Mouse (Mus musculus) embryo, embryonic 9.5 days (tissue): ENCODE measurements around the gene Crygn.

Source experiments
- DNase-seq: peaks from one replicate; pipeline ENCODE4 v3.0.0-alpha.2; 2017; ENCODE audit errors: extremely low spot score

Gene Crygn

DNA sequence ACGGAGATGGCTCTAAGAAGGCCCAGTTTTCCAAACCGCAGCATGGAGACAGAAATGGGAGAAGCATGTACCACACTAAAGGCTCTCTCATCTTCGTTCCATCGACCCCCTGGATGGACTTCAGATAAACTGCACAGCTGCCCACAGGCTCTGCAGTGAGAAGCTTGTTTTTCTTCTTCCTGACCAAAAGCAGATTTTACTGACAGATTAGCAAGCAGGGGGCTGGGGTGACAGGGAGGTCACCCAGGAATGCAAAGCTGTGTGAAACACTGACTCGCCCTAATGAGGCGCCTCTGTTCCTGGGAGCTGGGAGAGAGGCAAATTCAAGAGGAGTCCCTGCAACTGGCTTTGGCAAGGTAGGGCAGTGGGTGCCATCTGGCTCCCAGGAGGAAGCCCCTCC is 10.3 kb downstream of the Crygn start:
- no peak for DNase-seq

GRCm38 (mm10) chr5:24743956-24744355 is 13.9 kb downstream of the Crygn start:
- DNase-seq: no peak

GRCm38 (mm10) chr5:24741172-24741885 is 16.5 kb downstream of the Crygn start:
- no peak for DNase-seq

DNA sequence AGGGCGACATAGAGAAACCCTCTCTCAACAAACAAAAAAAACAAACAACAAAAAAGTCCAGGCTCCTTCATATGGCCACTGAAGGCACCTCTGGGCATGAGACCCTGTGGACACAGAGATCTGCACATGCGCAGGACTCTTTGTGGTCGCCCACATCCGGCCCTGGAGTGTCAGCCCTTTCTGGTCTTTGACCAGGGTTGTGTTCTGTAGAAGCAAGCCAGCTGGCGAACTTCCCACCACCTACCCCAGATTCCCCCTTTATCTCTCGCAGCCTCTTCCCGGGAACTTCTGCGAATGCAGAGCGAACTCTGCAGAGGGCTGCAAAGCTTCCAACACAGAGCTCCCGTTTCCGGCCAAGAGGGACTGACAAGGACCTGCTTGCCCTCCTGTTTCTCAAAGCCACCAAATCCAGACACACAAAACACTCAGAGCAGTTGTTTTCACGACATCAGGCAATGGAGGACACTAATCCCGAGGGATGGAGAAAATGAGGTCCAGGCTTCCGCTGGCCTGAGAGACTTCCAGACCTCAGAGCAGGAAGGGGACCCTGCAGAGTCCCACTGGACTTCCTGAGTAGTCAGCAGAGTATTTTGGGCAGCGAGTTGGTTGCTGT is 18.6 kb downstream of the Crygn start:
- DNase-seq: no peak

GRCm38 (mm10) chr5:24738517-24738916 is 19.3 kb downstream of the Crygn start:
- DNase-seq: no peak

DNA sequence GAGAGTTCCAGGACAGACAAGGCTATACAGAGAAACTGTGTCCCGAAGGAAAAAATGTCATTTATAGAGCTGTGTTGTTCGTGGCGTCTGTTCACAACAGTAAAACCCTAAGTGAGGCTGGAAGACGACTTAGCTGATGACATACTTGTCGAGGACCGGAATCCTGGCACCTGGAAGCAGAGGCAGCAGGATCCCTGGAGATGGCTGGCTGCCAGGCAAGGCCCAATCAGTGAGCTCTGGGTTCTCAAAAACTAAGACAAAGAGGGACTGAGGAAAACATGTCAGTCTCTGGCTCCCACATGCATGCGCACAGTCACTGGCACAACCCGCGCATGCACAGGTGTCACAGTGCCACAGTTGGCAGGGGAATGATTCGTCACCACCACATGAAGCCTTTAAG is 20.2 kb downstream of the Crygn start:
- no peak for DNase-seq

DNA sequence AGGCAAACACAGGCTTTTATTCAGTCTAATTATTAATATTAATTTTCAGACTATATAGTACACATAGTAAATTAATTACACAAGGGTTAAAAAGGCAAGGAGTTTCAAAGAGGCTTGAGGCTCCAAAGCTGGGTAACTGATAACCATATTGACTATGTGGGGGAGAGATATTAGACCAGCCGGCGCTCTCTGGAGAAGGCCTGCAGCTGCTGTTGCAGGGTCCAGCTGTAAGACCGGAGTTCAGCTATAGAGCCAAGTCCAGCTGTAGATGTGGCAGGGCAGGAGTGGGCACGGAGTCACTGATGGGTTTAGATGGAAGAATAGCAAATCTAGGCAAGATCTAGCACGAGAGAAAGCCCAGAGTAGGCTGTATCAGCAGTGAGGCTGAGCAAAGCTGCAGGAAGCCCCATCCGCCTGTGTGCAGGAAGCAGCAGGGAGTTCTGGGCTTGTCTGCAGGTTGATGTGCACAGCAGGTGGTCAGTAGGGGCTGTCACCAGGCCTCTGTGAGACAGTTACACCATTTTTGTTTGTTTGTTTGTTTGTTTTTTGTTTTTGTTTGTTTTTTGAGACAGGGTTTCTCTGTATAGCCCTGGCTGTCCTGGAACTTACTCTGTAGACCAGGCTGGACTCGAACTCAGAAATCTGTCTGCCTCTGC is 23.9 kb downstream of the Crygn start:
- DNase-seq: no peak

- DNase-seq: peak; percentile 83
Measured at GRCm38 (mm10) chr5:24733134-24733533, 24.7 kb downstream of the Crygn start.

DNA sequence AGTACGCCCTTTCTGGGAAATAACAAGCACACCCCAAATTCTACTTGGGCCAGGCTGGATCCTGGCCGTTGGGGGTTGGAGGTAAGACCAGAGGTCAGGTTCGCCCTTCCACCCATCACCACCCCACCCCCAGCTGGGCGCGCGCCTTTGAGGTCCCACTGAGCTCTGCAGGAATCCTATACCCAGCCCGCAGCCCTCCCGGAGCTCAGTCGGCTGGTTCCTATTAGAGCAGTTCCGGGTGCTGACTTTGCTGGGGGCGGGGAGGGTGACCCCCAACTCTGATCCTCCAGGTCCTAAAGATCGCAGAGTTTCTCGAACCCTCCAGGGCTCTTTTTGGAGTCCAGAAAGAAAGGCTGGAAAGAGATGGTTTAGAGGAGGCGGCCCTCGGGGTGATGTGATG is 26.8 kb downstream of the Crygn start:
- DNase-seq: peak; percentile 58

DNA sequence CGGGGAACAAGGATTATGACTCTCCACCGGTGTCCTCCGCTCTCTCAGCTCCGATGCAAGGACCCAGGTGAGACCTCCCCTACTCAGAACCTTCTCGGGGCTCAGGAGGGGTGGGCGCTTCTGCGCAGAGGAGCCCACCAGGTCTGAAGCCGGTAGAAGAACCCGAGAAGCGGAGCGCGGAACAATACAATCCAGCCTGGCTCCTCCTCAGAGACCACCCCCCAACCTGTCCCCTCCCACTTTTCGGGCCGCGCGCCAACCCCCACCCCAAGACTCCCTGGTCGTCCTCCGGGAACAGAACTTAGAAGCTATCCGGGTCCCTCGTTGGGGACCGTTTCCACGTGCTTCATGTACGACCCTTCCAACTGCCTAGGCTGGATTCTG is 27.3 kb downstream of the Crygn start, which contains the start of gene Wdr86:
Gene Wdr86 (minus strand): TSS at position 240 of the 384 bp plus-strand sequence.
- peak; percentile 77 for DNase-seq

- DNase-seq: no peak
Measured at GRCm38 (mm10) chr5:24729797-24730487, 27.9 kb downstream of the Crygn start.

- DNase-seq: no peak
Measured at GRCm38 (mm10) chr5:24726901-24727836, 30.6 kb downstream of the Crygn start.

DNA sequence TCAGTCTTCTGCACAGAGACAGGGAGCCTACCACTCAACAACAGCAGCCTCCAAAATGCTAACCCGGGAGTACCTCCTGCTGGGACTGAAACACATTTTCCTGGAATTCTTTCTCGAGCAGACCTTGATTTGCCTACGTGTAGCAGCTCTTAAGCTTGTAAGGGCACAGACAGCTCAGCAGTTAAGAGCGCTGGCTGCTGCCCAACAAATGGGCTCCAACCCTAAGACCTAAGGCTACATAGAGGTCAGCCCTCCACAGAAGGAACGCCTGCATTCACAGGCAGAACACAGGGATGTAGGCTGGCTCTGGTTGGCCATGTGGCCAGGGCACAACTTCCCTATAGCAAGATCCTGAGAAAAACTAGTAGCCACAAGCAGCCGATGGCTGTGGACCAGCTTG is 31.9 kb downstream of the Crygn start:
- DNase-seq: no peak

DNA sequence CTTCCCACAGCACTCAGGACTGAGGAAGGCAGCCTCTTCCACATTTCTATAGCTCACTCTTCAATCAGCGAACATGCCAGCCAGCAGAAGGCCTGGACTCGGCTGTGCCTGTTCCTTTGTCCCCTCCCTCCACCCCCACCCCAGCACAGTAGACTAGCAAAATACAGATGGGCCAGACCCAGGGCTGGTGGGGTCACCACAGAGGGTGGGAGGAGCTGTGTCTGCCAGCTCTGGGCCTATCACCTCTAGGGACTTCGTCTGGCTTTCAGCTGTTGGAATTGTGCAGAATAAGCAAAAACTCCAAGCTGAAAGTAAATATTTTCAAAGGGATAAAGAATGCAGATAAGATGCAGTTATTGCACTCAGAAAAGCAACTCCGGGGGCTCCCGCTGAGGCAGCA is 33.0 kb downstream of the Crygn start:
- no peak for DNase-seq

DNA sequence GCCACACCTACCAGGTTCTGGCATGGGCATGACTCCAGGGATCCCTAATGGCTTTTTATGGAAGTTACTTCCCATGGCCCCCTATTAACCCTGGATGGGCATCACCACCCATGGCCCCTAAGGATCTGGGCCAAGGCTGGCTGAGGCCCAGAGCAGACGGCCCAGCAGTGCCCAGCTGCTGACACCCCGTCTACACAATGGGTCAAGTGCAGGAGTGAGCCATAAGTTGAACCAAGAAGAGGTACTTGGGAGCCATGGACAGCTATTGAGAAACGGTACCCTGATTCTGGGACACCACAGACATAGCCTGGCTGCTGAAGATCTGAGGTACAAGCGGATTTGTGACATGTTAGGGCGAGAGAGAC is 33.6 kb downstream of the Crygn start:
- DNase-seq: no peak

GRCm38 (mm10) chr5:24723527-24724269 is 34.1 kb downstream of the Crygn start:
- DNase-seq: no peak

DNA sequence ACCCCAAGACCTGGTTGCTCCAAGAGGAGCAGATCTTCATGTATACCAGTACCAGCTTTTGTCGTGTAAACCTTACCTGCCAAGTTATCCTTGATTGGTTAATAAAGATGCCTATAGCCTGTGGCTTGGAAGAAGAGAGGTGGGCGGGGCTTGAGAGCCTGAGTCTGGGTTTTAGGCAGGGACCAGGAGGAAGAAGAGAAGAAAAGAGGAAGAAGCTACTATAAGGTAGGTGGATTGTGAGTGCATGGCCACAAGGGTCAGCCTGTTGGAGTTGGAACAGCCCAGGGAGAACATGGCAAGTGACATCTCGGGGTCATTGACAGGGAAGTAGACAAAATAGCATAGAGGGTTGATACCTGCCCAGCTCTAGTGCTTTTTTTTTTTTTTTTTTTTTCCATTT is 38.0 kb downstream of the Crygn start:
- DNase-seq: no peak

DNA sequence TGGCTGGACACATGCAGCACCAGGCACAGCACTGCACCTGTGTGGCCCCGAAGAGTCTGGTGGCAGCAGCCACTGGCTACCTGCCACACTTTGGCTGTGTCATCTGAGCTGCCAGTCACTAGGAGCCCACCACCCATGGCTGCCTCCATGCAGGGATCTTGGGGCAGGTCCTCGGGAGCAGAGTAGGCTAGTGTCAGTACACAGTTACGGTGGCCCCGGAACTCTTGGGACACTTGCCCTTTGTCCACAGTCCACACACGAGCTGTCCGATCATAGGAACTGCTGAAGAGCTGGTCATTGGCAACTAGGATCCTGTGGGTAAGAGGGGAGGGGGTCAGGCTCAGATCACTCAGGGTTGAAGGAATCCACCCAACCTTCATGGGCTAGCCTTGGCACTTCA is 39.7 kb downstream of the Crygn start:
- no peak for DNase-seq

- DNase-seq: no peak
Measured at GRCm38 (mm10) chr5:24713987-24714386, 43.8 kb downstream of the Crygn start.

DNA sequence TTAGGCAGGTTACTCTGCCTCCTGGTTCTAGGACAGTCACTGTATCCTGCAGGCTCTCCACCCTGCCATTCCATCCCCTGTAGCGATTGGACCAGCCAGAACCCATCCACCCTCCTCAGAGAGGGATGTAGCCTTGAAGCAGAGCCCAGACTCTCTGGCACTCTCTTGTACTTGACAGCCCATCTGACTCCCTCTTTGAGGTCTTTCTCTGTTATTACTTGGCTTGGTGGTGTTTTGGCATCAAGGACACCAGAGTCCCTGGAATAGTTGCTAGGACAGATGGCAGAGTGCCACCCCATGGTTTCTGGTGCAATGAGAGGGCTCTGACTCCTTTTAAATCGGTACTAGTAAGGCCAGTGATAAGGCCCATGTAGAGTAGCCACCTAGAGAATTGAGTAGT is 44.6 kb downstream of the Crygn start:
- DNase-seq: no peak

- no peak for DNase-seq
Measured at GRCm38 (mm10) chr5:24711615-24712014, 46.2 kb downstream of the Crygn start.
